Mouse (Mus musculus) inflammation-experienced regulatory T-cells (primary cell): Measurements from ENCODE around the gene Gucy1b1. TPM values are rescaled to one million over a fixed set of nuclear protein-coding genes. Genes with fewer than 3 reads are reported as not detected.

ENCODE experiments used
- polyA plus RNA-seq, 2 experiments: library from polyadenylated mRNA; unstranded; fragments of 100-300 nt; shearing (Covaris generic); gene quantifications; one replicate each; pipeline ENCODE4 v1.2.1; 2017

Gene Gucy1b1
- polyA plus RNA-seq: 1 to 10 TPM; 2.4 to 2.9 TPM

GRCm38 (mm10) chr3:82074201-82074851 lies at the start of gene Gucy1b1:
Gene Gucy1b1, minus strand, starts transcription at chr3:82074689.

Other genes with a start within 250 kb of the Gucy1b1 start
- 10 to 100 TPM; 53.9 to 60.2 TPM for gene Ctso, start 142.1 kb downstream of the Gucy1b1 start, polyA plus RNA-seq
- gene Tdo2, start 98.5 kb downstream of the Gucy1b1 start, polyA plus RNA-seq: under 1 TPM; 0.12 to 0.84 TPM
- not detected for gene Asic5, start 92.4 kb downstream of the Gucy1b1 start, polyA plus RNA-seq
- gene Gucy1a1, start 71.1 kb upstream of the Gucy1b1 start, polyA plus RNA-seq: 10 to 100 TPM; 11.4 to 13.4 TPM